Mouse (Mus musculus): ENCODE results near the gene Brd4. TPM values are rescaled to one million over a fixed set of nuclear protein-coding genes. Genes with fewer than 3 reads are reported as not detected.

Brd4 gene
- polyA plus RNA-seq, 1 experiment from 2014 or later: 101 TPM

DNA sequence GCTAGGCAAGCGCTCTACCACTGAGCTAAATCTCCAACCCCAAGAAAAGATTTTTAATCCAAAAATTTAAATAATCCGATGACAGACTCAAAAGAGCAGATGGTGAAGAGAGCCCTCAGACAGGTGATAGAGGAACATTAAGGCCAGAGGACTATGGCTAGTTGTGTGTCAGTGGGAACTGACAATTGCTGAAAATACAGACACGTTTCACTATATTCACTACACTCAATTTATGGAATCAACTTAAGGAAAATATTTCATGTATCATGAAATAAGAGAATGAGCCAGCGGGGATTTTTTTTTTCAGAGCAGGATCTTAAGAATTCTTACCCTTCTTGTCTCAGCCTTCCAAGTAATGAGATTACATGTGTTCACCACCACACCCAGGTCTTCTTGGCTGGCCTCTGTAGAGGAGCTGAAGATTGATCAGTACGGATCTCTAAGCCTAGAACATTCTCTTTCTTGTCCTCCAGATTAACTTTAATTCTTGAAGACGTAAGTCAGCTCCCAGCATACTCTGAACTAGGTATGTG, 682 bp upstream of the Brd4 start:
- H3K4me3 ChIP-seq (replicated peaks; ENCODE audit: low read depth, low read length): peak overlapping the region; percentile 97
- peak overlapping the region; percentile 96 for H3K9ac ChIP-seq (replicated peaks; ENCODE audit: low read length)
- H3K4me2 ChIP-seq (ENCODE audit: low read length): peak overlapping the region; percentile 60
- H3K27ac ChIP-seq (replicated peaks; ENCODE audit: low read depth, low read length): peak overlapping the region; percentile 99
- H3K9me3 ChIP-seq (ENCODE audit: control insufficient read depth, low read length): no peaks in the 10 kb centered on the region
- H3K27me3 ChIP-seq (ENCODE audit: control insufficient read depth, insufficient read depth, low read length): no peaks in the 10 kb centered on the region
- DNase-seq: peak; percentile 17
- H3K4me1 ChIP-seq (ENCODE audit: control insufficient read depth, insufficient read depth, low read length): peaks cover 28% of the 10 kb centered on the region
- WGBS: 48% methylated on average over 6 of the region's 6 CpGs
- no peaks in the 10 kb centered on the region for H3K36me3 ChIP-seq (ENCODE audit: control insufficient read depth, insufficient read depth, low read length)
- no peak for ATAC-seq (ENCODE audit: low FRiP score, low TSS enrichment)

- Histone ChIP-seq H3K4me2 (ENCODE audit: low read length) (peak overlapping the region; percentile 60), H3K27ac (replicated peaks; ENCODE audit: low read depth, low read length) (peak overlapping the region; percentile 99), H3K27me3 (ENCODE audit: control insufficient read depth, insufficient read depth, low read length) (no peaks in the 10 kb centered on the region), H3K9me3 (ENCODE audit: control insufficient read depth, low read length) (no peaks in the 10 kb centered on the region), H3K4me1 (ENCODE audit: control insufficient read depth, insufficient read depth, low read length) (peaks cover 28% of the 10 kb centered on the region), H3K9ac (replicated peaks; ENCODE audit: low read length) (peak overlapping the region; percentile 96), H3K4me3 (replicated peaks; ENCODE audit: low read depth, low read length) (peak overlapping the region; percentile 97), H3K36me3 (ENCODE audit: control insufficient read depth, insufficient read depth, low read length) (no peaks in the 10 kb centered on the region)
- DNase-seq: peak; percentile 77
- WGBS: under 1% methylated on average over 39 of the region's 41 CpGs
- ATAC-seq (ENCODE audit: low FRiP score, low TSS enrichment): peak; percentile 66
Measured at GRCm38 (mm10) chr17:32283771-32284221, 726 bp downstream of the Brd4 start.

DNA sequence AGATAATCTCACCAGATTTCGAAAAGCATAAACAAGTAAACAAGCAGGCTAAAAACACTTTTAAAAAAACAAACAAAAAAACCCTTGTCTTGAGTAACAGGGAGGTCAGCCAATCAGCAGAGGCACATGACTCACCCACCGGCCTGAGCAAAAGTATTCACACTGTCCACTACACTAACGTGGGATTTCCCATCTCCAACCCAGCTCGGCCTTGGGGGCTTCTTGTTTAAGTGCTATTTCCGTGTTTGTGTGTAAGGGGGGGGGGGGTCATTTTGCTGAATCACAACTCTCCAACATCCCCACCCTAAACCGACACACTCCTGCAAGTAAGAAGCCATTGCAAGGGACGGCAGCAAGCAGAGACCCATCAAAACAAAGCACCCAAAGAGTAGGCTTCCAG, 1.2 kb downstream of the Brd4 start:
- H3K4me2 ChIP-seq (ENCODE audit: low read length): peak overlapping the region; percentile 60
- H3K27me3 ChIP-seq (ENCODE audit: control insufficient read depth, insufficient read depth, low read length): no peaks in the 10 kb centered on the region
- no peaks in the 10 kb centered on the region for H3K9me3 ChIP-seq (ENCODE audit: control insufficient read depth, low read length)
- WGBS: 9% methylated on average over 7 of the region's 7 CpGs
- ATAC-seq (ENCODE audit: low FRiP score, low TSS enrichment) (0 out of 2 replicates have a peak, but pooled peaks have one; percentile 31), DNase-seq (peak; percentile 30)
- peak overlapping the region; percentile 96 for H3K9ac ChIP-seq (replicated peaks; ENCODE audit: low read length)
- H3K36me3 ChIP-seq (ENCODE audit: control insufficient read depth, insufficient read depth, low read length): no peaks in the 10 kb centered on the region
- peak overlapping the region; percentile 97 for H3K4me3 ChIP-seq (replicated peaks; ENCODE audit: low read depth, low read length)
- peaks cover 28% of the 10 kb centered on the region for H3K4me1 ChIP-seq (ENCODE audit: control insufficient read depth, insufficient read depth, low read length)
- H3K27ac ChIP-seq (replicated peaks; ENCODE audit: low read depth, low read length): peak overlapping the region; percentile 99

DNA sequence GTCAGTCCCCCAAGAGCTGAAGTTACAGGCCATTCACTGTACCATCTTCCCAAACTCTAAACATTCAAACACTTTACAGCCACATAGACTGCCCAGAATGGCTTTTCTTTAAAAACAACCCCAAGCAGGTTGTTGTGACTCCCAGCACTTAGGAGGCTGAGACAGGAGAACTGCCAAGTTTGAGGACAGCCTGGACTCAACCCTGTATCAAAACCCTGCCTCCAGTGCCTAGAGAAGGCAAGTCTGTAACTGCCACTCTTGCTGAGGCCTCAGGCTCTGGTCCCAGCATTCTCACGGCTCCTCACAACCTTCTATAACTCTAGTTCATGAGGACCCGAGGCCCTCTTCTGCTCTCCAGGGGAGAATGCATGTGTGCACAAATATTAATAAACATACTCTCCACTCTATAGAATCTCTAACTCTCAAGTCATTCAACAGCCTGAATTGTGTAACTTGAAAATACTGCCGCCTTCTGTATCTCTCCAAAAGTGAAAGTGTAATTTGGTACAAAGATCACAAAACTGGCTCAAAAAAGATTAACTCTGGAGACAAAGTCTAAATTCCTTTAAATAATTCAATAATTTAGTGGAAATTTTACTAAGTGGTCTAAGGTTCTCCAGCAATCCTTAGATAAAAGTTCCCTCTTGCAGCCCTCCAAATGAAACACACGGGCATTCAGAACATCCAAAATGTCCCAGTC, 2.8 kb downstream of the Brd4 start:
- no peak for DNase-seq
- H3K36me3 ChIP-seq (ENCODE audit: control insufficient read depth, insufficient read depth, low read length): no peaks in the 10 kb centered on the region
- H3K4me3 ChIP-seq (replicated peaks; ENCODE audit: low read depth, low read length): no peak overlapping the region
- WGBS: 82% methylated on average over 4 of the region's 4 CpGs
- H3K4me1 ChIP-seq (ENCODE audit: control insufficient read depth, insufficient read depth, low read length): peaks cover 28% of the 10 kb centered on the region
- H3K27me3 ChIP-seq (ENCODE audit: control insufficient read depth, insufficient read depth, low read length): no peaks in the 10 kb centered on the region
- H3K9ac ChIP-seq (replicated peaks; ENCODE audit: low read length): no peak overlapping the region
- H3K9me3 ChIP-seq (ENCODE audit: control insufficient read depth, low read length): no peaks in the 10 kb centered on the region
- no peak for ATAC-seq (ENCODE audit: low FRiP score, low TSS enrichment)
- no peak overlapping the region for H3K27ac ChIP-seq (replicated peaks; ENCODE audit: low read depth, low read length)
- no peak overlapping the region for H3K4me2 ChIP-seq (ENCODE audit: low read length)

GRCm38 (mm10) chr17:32281126-32281525, 3.4 kb downstream of the Brd4 start:
- no peak overlapping the region for H3K27ac ChIP-seq (replicated peaks; ENCODE audit: low read depth, low read length)
- ATAC-seq (ENCODE audit: low FRiP score, low TSS enrichment) (no peak), DNase-seq (no peak)
- H3K9me3 ChIP-seq (ENCODE audit: control insufficient read depth, low read length): no peaks in the 10 kb centered on the region
- no peak overlapping the region for H3K4me3 ChIP-seq (replicated peaks; ENCODE audit: low read depth, low read length)
- H3K9ac ChIP-seq (replicated peaks; ENCODE audit: low read length): no peak overlapping the region
- H3K27me3 ChIP-seq (ENCODE audit: control insufficient read depth, insufficient read depth, low read length): no peaks in the 10 kb centered on the region
- H3K4me2 ChIP-seq (ENCODE audit: low read length): no peak overlapping the region
- WGBS: 100% methylated on average over 2 of the region's 2 CpGs
- peaks cover 28% of the 10 kb centered on the region for H3K4me1 ChIP-seq (ENCODE audit: control insufficient read depth, insufficient read depth, low read length)
- no peaks in the 10 kb centered on the region for H3K36me3 ChIP-seq (ENCODE audit: control insufficient read depth, insufficient read depth, low read length)

DNA sequence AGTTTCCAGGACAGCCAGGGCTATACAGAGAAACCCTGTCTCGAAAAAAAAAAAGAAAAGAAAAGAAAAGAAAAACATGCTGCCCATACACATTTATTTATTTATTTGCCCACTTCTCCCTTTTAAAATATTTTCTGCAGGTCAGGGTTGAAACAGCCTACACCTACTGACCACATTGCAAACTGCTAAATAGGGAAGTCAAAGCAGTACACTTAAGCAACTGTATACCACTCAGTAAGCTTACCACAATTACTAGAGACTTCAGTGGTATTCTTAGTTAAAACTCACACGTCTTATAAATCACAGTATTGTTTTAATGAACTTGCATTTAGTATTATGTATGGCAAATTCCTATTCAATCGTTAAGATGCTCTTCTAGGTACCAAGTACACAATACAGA, 3.9 kb downstream of the Brd4 start:
- no peak for ATAC-seq (ENCODE audit: low FRiP score, low TSS enrichment)
- Histone ChIP-seq H3K9ac (replicated peaks; ENCODE audit: low read length) (no peak overlapping the region), H3K27ac (replicated peaks; ENCODE audit: low read depth, low read length) (no peak overlapping the region), H3K27me3 (ENCODE audit: control insufficient read depth, insufficient read depth, low read length) (no peaks in the 10 kb centered on the region), H3K36me3 (ENCODE audit: control insufficient read depth, insufficient read depth, low read length) (no peaks in the 10 kb centered on the region), H3K4me3 (replicated peaks; ENCODE audit: low read depth, low read length) (no peak overlapping the region), H3K4me1 (ENCODE audit: control insufficient read depth, insufficient read depth, low read length) (peaks cover 27% of the 10 kb centered on the region), H3K4me2 (ENCODE audit: low read length) (no peak overlapping the region), H3K9me3 (ENCODE audit: control insufficient read depth, low read length) (no peaks in the 10 kb centered on the region)
- 91% methylated on average over 3 of the region's 3 CpGs for WGBS
- no peak for DNase-seq

DNA sequence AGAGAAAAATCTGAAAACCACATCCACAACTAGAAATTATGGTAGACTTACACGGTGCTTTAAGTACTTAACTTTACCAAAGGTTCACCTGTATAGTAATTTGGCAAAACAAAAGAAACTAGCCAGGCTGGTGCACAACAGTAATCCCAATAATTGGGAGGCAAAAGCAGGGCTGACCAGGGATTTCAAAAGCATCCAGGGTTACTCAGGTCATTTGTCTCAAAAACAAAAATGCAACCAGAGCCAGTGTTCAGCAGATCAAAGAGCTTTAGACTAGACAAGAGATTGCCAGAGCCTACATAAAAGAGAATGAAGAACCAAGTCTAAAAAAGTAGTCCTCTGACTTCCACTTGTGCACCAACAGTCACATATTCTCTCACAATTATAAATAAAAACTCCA, 7.3 kb downstream of the Brd4 start:
- H3K9me3 ChIP-seq (ENCODE audit: control insufficient read depth, low read length): no peaks in the 10 kb centered on the region
- no peak for ATAC-seq (ENCODE audit: low FRiP score, low TSS enrichment)

DNA sequence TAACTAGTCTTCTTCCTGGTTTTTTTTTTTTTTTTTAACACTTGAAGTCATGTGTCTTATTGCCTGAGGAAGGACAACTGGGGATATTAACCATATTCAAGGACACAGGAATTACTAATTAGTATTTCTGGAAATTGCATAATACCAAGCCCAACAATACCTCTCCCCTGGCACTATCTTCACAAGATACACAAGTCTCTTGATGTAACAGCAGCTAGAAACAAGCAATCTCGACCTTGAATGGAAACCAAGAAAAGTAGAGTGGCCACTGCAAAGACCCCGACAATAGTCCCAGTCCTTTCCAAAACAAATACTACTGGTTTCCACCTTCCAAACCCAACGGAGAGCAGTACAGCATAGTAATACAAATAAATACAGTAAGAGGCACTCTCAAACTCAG, 9.0 kb downstream of the Brd4 start:
- no peak overlapping the region for H3K9ac ChIP-seq (replicated peaks; ENCODE audit: low read length)
- DNase-seq (no peak), ATAC-seq (ENCODE audit: low FRiP score, low TSS enrichment) (no peak)
- H3K4me3 ChIP-seq (replicated peaks; ENCODE audit: low read depth, low read length): no peak overlapping the region
- H3K9me3 ChIP-seq (ENCODE audit: control insufficient read depth, low read length): no peaks in the 10 kb centered on the region
- 93% methylated on average over 3 of the region's 3 CpGs for WGBS
- no peak overlapping the region for H3K27ac ChIP-seq (replicated peaks; ENCODE audit: low read depth, low read length)
- H3K4me1 ChIP-seq (ENCODE audit: control insufficient read depth, insufficient read depth, low read length): no peaks in the 10 kb centered on the region
- no peaks in the 10 kb centered on the region for H3K27me3 ChIP-seq (ENCODE audit: control insufficient read depth, insufficient read depth, low read length)
- no peak overlapping the region for H3K4me2 ChIP-seq (ENCODE audit: low read length)
- no peaks in the 10 kb centered on the region for H3K36me3 ChIP-seq (ENCODE audit: control insufficient read depth, insufficient read depth, low read length)

More for the DNA sequence above, 7.3 kb downstream of the Brd4 start:
- Histone ChIP-seq H3K4me3 (replicated peaks; ENCODE audit: low read depth, low read length) (no peak overlapping the region), H3K4me1 (ENCODE audit: control insufficient read depth, insufficient read depth, low read length) (peaks cover 12% of the 10 kb centered on the region), H3K9ac (replicated peaks; ENCODE audit: low read length) (no peak overlapping the region), H3K4me2 (ENCODE audit: low read length) (no peak overlapping the region), H3K36me3 (ENCODE audit: control insufficient read depth, insufficient read depth, low read length) (no peaks in the 10 kb centered on the region), H3K27ac (replicated peaks; ENCODE audit: low read depth, low read length) (no peak overlapping the region), H3K27me3 (ENCODE audit: control insufficient read depth, insufficient read depth, low read length) (no peaks in the 10 kb centered on the region)
- 86% methylated on average over 1 of the region's 1 CpGs for WGBS
- no peak for DNase-seq

GRCm38 (mm10) chr17:32269151-32269550, 15.4 kb downstream of the Brd4 start:
- ATAC-seq (ENCODE audit: low FRiP score, low TSS enrichment): no peak
- no peak for DNase-seq
- 98% methylated on average over 7 of the region's 7 CpGs for WGBS
- Histone ChIP-seq H3K27me3 (ENCODE audit: control insufficient read depth, insufficient read depth, low read length) (no peaks in the 10 kb centered on the region), H3K4me2 (ENCODE audit: low read length) (no peak overlapping the region), H3K9ac (replicated peaks; ENCODE audit: low read length) (no peak overlapping the region), H3K27ac (replicated peaks; ENCODE audit: low read depth, low read length) (no peak overlapping the region), H3K4me1 (ENCODE audit: control insufficient read depth, insufficient read depth, low read length) (no peaks in the 10 kb centered on the region), H3K9me3 (ENCODE audit: control insufficient read depth, low read length) (no peaks in the 10 kb centered on the region), H3K36me3 (ENCODE audit: control insufficient read depth, insufficient read depth, low read length) (no peaks in the 10 kb centered on the region; the same call in 1 of the 2 replicates), H3K4me3 (replicated peaks; ENCODE audit: low read depth, low read length) (no peak overlapping the region)

Data from midbrain, embryonic 14.5 days (tissue).